Mouse (Mus musculus) midbrain, embryonic 10.5 days (tissue): ENCODE results near the gene Pms2. TPM values are rescaled to one million over a fixed set of nuclear protein-coding genes. Genes with fewer than 3 reads are reported as not detected.
A peak's percentile ranks its signal among the peaks of the same experiment; 100 is the strongest.

Source experiments
- DNase-seq: peaks from one replicate; pipeline ENCODE4 v3.0.0-alpha.2; 2017; ENCODE audit warnings: low spot score
- H3K27ac ChIP-seq: fragments of 300-500 bp; sonication (generic); replicated peaks from 2 replicates; pipeline ENCODE4 v1.5.1; 2016; ENCODE audit warnings: mild to moderate bottlenecking
- H3K27me3 ChIP-seq: fragments of 300-500 bp; sonication (generic); 2 replicates; pipeline ENCODE4 v1.6.1; 2016; ENCODE audit warnings: low read depth, mild to moderate bottlenecking; ENCODE audit not compliant: poor library complexity, severe bottlenecking
- H3K36me3 ChIP-seq: fragments of 300-500 bp; sonication (generic); 2 replicates; pipeline ENCODE4 v1.6.1; 2016; ENCODE audit warnings: mild to moderate bottlenecking, moderate library complexity
- H3K4me1 ChIP-seq: fragments of 300-500 bp; sonication (generic); 2 replicates; pipeline ENCODE4 v1.6.1; 2016
- H3K4me3 ChIP-seq: fragments of 300-500 bp; sonication (generic); 2 replicates; pipeline ENCODE4 v1.5.1; 2016; ENCODE audit warnings: mild to moderate bottlenecking, moderate library complexity
- H3K9me3 ChIP-seq: fragments of 300-500 bp; sonication (generic); replicated peaks from 2 replicates; pipeline ENCODE4 v1.6.1; 2016; ENCODE audit warnings: mild to moderate bottlenecking
- WGBS: fragments of 180-500 bp; shearing (Covaris S2); methylation state at CpG from one replicate; pipeline ENCODE4 v1.1.7; 2016; 5-methylcytosine and 5-hydroxymethylcytosine counted together
- polyA plus RNA-seq: library from polyadenylated mRNA; unstranded; fragments of >200 nt; fragmentation: Nextera tagmentation; extraction: Ambion mirVana; gene quantifications from 2 replicates; pipeline ENCODE4 v1.2.1, GENCODE M21; 2016

The Pms2 gene
- polyA plus RNA-seq, 1 experiment from 2014 or later, result 34.8 TPM

GRCm38 (mm10) chr5:143943231-143944125 lies 33.7 kb downstream of the Pms2 start:
- no peak overlapping the region for H3K4me3 ChIP-seq
- DNase-seq, result no peak
- 91% methylated on average over 14 of the region's 14 CpGs for WGBS

GRCm38 (mm10) chr5:143948361-143948760 lies 38.6 kb downstream of the Pms2 start:
- Histone ChIP-seq H3K27me3 (no peaks in the 10 kb centered on the region), H3K4me3 (no peak overlapping the region), H3K9me3 (no peaks in the 10 kb centered on the region), H3K36me3 (no peaks in the 10 kb centered on the region), H3K4me1 (no peaks in the 10 kb centered on the region), H3K27ac (no peak overlapping the region)
- WGBS, result 89% methylated on average over 12 of the region's 12 CpGs
- no peak for DNase-seq

More at GRCm38 (mm10) chr5:143943231-143944125, 33.7 kb downstream of the Pms2 start:
- Histone ChIP-seq H3K4me1 (no peaks in the 10 kb centered on the region), H3K36me3 (no peaks in the 10 kb centered on the region), H3K27me3 (no peaks in the 10 kb centered on the region), H3K9me3 (peaks cover 4% of the 10 kb centered on the region; the same call in 1 of the 2 replicates), H3K27ac (no peak overlapping the region)

- Histone ChIP-seq H3K27me3 (no peaks in the 10 kb centered on the region), H3K27ac (no peak overlapping the region), H3K4me1 (no peaks in the 10 kb centered on the region), H3K4me3 (no peak overlapping the region), H3K9me3 (no peaks in the 10 kb centered on the region), H3K36me3 (no peaks in the 10 kb centered on the region)
- 54% methylated on average over 5 of the region's 5 CpGs for WGBS
- DNase-seq, result no peak
Observed at GRCm38 (mm10) chr5:143950016-143950415, 40.3 kb downstream of the Pms2 start.

- no peak overlapping the region for H3K4me3 ChIP-seq
- no peak overlapping the region for H3K27ac ChIP-seq
- 89% methylated on average over 6 of the region's 6 CpGs for WGBS
- H3K4me1 ChIP-seq, result no peaks in the 10 kb centered on the region
- DNase-seq, result no peak
- H3K36me3 ChIP-seq, result no peaks in the 10 kb centered on the region
- no peaks in the 10 kb centered on the region for H3K27me3 ChIP-seq
- peaks cover 10% of the 10 kb centered on the region for H3K9me3 ChIP-seq
Observed at GRCm38 (mm10) chr5:143957101-143957500, 47.3 kb downstream of the Pms2 start.

- WGBS, result 89% methylated on average over 11 of the region's 11 CpGs
- no peaks in the 10 kb centered on the region for H3K36me3 ChIP-seq
- no peak for DNase-seq
- H3K27ac ChIP-seq, result no peak overlapping the region
- no peak overlapping the region for H3K4me3 ChIP-seq
- H3K9me3 ChIP-seq, result peaks cover 10% of the 10 kb centered on the region
- no peaks in the 10 kb centered on the region for H3K4me1 ChIP-seq
- no peaks in the 10 kb centered on the region for H3K27me3 ChIP-seq
Observed at GRCm38 (mm10) chr5:143959551-143959950, 49.8 kb downstream of the Pms2 start.

GRCm38 (mm10) chr5:143961176-143961575 lies 51.4 kb downstream of the Pms2 start:
- Histone ChIP-seq H3K9me3 (peaks cover 5% of the 10 kb centered on the region), H3K27me3 (no peaks in the 10 kb centered on the region), H3K4me1 (no peaks in the 10 kb centered on the region), H3K27ac (no peak overlapping the region), H3K4me3 (no peak overlapping the region), H3K36me3 (no peaks in the 10 kb centered on the region)
- WGBS, result 94% methylated on average over 8 of the region's 8 CpGs
- DNase-seq, result no peak

GRCm38 (mm10) chr5:143965586-143966345 lies 56.0 kb downstream of the Pms2 start:
- no peak overlapping the region for H3K27ac ChIP-seq
- no peaks in the 10 kb centered on the region for H3K27me3 ChIP-seq
- no peaks in the 10 kb centered on the region for H3K9me3 ChIP-seq
- H3K4me1 ChIP-seq, result no peaks in the 10 kb centered on the region
- 89% methylated on average over 12 of the region's 12 CpGs for WGBS
- no peak for DNase-seq
- no peaks in the 10 kb centered on the region for H3K36me3 ChIP-seq
- H3K4me3 ChIP-seq, result no peak overlapping the region

GRCm38 (mm10) chr5:143966671-143967070 lies 56.9 kb downstream of the Pms2 start:
- no peak for DNase-seq
- no peaks in the 10 kb centered on the region for H3K9me3 ChIP-seq
- no peak overlapping the region for H3K27ac ChIP-seq
- no peaks in the 10 kb centered on the region for H3K27me3 ChIP-seq
- H3K36me3 ChIP-seq, result no peaks in the 10 kb centered on the region
- no peak overlapping the region for H3K4me3 ChIP-seq
- 92% methylated on average over 12 of the region's 12 CpGs for WGBS
- H3K4me1 ChIP-seq, result no peaks in the 10 kb centered on the region

GRCm38 (mm10) chr5:143972628-143973027 lies 62.9 kb downstream of the Pms2 start:
- no peak for DNase-seq
- WGBS, result 71% methylated on average over 3 of the region's 3 CpGs
- Histone ChIP-seq H3K36me3 (no peaks in the 10 kb centered on the region), H3K4me3 (no peak overlapping the region), H3K27me3 (no peaks in the 10 kb centered on the region), H3K27ac (no peak overlapping the region), H3K4me1 (no peaks in the 10 kb centered on the region), H3K9me3 (no peaks in the 10 kb centered on the region)

GRCm38 (mm10) chr5:143974931-143975630 lies 65.3 kb downstream of the Pms2 start:
- Histone ChIP-seq H3K4me3 (no peak overlapping the region), H3K27ac (no peak overlapping the region), H3K36me3 (no peaks in the 10 kb centered on the region), H3K9me3 (no peaks in the 10 kb centered on the region), H3K4me1 (no peaks in the 10 kb centered on the region), H3K27me3 (no peaks in the 10 kb centered on the region)
- WGBS, result 53% methylated on average over 4 of the region's 4 CpGs
- peak; percentile 78 for DNase-seq

GRCm38 (mm10) chr5:143975631-143975933 lies 65.8 kb downstream of the Pms2 start:
- Histone ChIP-seq H3K4me3 (no peak overlapping the region), H3K27me3 (no peaks in the 10 kb centered on the region), H3K27ac (no peak overlapping the region), H3K36me3 (no peaks in the 10 kb centered on the region), H3K9me3 (no peaks in the 10 kb centered on the region), H3K4me1 (peaks cover 2% of the 10 kb centered on the region)
- DNase-seq, result no peak
- 68% methylated on average over 2 of the region's 2 CpGs for WGBS

GRCm38 (mm10) chr5:143976232-143976631 lies 66.5 kb downstream of the Pms2 start:
- Histone ChIP-seq H3K27ac (no peak overlapping the region), H3K4me1 (peaks cover 7% of the 10 kb centered on the region), H3K36me3 (no peaks in the 10 kb centered on the region), H3K4me3 (no peak overlapping the region), H3K27me3 (no peaks in the 10 kb centered on the region), H3K9me3 (no peaks in the 10 kb centered on the region)
- no peak for DNase-seq
- WGBS, result 87% methylated on average over 11 of the region's 11 CpGs
